Mouse (Mus musculus) kidney, postnatal 25 days (tissue): ENCODE measurements around the gene Trip4.

Experiments
- DNase-seq, 2 experiments: peaks; one replicate each; pipeline ENCODE4 v3.0.0; 2021; ENCODE audit warnings: mixed read lengths in 2 of 2

The Trip4 gene

DNA sequence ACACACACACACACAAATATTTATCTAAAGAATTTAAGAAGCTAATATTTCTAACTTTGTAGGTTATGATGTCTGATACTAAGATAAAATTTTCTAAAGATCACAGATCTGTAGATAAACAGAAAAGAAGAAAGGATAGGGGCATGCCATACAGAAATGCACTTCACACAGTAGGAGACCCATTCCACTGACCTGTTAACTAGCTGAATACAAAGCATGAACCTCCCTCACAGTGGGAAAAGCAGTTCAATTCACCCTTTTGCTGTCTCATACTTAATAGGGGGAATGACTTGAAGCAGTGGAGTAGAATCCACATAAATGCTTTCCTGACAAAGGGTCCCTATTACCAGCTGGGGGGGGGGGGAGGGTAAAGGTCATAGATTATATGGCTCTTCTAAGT is 75.0 kb downstream of the Trip4 start:
- no peak for DNase-seq

DNA sequence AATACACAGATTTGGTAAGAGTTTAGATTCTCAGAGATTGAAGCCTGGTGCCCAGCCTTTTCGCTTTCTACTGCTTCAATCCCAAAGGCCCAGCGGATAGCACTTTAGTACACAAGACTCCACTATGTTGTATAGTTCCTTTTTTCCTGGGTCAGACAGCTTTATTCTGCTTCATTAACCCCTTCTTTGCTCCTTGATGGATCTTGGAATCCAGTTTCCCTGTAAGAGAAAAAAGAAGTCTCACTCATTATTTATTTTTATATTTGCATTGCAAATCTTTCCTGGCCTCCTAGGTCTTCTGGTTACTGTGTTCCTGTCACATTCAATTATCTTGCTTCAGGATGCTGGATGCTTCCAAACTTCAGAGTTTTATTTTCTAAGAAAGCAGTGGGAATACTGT is 75.4 kb downstream of the Trip4 start:
- DNase-seq, result no peak

DNA sequence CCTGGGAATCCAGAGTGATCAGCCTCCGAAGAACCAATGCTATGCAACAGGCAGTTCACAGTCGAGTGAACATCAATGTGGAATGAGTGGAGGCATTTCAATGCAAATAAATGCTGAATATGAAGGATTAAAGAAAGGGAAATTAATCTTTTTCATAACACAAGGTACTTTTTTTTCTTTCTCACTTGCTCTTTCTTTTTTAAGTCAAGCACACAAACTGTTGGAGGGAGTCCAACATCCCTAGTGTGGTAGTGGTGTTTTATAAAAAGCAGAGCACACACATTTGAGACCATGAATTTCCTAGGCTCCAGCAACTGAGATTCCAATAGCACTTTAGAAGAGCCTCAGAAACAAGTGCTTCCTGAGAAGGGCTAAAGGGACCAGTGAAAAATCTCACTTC is 76.6 kb downstream of the Trip4 start:
- peak in 1 of 2 experiments; percentile 3 for DNase-seq

DNA sequence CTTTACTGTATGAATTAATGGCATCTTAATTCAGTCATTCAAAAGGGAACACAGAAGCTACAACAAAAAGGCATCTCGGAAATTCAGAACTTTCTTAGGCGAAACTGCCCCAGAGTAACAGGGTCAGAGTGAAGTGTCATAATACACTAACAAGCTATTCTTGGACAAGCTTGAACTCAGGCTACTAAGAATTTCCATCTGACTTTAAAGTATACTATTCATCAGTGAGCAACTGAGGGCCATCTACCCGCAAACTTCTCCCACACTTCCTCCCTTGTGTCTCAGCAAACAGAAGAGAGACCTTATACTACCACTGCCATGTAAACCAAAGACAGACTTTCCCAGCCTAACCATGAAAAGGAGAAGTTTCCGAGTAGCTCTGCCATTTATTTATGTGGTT is 77.4 kb downstream of the Trip4 start:
- no peak for DNase-seq

DNA sequence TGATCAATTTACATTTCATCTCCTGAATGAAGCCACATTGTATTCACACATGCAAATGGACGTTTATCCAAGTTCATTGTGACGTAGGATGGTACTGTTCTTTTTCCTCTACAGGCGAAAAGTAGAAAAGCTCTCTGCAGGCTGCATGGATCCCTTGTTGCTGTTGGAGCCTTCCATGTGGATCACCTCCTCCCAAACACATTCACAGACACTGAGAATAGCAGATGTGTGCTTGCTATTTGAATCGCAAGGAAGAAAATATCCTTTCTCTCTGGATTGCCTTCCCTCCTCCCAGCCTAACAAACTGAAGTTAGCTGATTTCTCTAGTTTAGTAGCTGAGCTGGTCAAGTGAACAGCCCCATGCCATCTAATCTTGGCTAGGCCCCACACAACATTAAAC is 78.3 kb downstream of the Trip4 start:
- no peak for DNase-seq

DNA sequence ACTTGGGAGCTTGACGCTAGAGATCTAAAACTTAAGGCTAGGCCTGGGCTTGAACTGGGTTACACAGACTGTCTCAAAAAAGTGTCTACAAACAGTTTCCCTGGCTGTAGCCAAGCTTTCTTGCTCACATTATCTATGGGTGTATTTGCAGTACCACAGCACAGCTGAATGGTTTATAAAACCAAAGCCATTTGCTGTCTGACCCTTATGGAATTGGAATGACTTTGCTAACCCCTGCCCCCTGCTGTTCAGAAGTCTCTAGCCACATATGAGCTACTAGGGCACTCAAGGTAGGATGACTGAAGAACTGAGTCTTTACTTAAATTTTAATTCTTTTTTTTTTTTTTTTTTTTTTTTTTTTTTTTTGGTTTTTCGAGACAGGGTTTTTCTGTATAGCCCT is 79.2 kb downstream of the Trip4 start:
- DNase-seq, result peak; percentile 52 to 78

DNA sequence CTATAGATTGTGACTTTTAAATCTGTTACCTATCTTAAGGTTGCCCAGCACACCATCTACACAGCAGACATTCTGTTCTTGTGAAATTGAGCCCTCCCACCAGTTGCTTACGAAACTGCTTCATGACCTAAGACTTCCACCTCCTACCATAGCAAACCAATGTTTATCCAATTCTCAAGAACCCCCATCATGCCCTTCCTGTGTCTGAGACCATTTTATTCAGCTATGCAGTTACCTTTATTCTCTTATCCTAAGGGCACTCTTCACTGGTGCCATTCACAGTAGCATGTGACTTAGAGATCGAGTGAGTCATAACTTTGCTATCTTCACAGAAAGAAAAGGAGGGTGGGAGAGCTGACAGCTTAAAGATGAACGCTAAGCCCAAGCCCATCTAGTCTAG is 80.1 kb downstream of the Trip4 start:
- DNase-seq, result no peak

DNA sequence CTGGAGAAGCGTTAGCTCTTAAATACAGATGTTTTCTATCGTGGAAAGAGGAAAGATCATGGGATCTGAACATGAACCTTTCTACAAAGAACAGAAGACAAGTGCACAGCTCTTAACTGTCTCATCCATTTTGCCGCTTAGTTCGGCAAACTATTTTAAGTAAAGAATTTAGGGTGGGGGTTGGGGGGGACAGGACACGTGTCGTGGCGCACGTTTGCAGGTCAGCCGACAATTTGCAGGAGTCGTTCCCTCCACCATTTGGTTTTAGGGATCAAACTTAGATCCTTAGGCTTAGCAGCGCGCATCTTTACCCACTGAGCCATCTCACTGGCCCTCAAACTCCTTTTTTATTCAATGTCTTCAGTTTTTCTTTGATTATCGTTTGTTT is 80.6 kb downstream of the Trip4 start:
- no peak for DNase-seq

DNA sequence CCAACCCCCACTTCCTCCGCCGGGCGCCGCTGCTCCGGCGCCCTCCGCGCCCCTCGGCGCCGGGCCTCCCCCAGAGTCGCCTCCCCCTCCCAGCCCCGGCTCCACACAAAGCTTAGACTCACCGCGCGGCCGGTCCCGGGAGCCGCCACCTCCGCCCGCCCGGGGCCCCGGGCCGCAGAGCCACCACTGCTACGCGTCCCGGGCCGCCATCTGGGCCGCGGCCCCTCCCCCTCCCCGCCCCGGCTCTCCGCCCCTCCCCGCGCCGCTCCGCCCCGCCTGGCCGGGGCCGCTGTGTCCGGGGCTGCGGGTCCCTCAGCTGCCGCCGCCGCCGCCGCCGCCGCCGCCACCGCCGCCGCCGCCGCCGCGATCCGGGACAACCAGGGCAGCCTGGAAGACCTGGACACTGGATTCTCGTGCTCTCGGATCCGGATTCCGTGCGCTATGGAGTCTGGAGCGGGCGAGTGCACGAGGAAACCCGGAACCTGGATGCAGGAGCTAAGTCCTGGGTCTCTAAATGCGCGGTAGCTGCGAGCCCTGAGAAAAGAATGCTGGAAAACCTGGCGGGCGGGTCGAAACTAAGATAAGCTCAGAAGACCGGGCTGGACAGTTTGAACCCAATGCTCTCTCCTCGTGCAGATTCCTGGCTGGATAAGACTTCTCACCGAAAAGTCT is 81.1 kb downstream of the Trip4 start, which contains the start of gene Zfp609:
TSS of gene Zfp609 (minus strand) at position 221 of the 672 bp plus-strand sequence.
- DNase-seq, result peak; percentile 95 to 96

DNA sequence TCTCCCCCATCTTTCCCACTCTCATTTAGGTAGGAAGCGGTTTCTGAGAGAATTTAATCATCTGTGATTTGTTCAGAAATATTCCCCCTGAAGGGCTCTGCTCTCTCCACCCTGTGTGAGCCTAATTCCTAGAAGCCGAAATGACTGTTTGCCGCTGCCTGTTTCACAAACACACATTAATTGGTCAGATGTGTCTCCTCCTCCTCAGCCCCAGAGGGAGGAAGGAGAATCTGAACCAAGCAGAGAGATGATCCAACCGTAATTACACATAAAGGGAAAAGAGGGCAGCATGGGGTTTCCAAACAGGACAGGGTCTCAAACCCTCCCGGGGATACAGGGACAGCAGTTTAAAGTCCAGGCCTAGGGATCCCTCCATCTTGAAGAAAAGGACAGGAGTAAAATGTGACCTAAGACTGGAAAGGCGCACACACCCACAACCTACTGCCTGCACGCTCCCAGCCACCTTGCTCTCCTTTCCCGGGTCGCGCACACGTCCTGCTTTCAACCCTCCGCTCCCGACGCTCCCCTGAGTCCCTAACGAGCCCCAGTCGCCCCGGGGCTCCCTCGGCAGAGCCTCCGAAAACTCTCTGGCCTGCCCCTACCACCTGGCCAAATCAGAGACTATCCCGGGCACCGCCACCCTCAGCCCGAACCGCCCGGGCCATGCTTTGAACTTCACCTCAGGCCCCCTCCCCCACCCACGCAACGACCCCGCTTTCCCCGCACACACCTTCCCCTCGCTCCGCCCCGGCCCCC is 81.8 kb downstream of the Trip4 start:
- DNase-seq, result peak; percentile 43 to 66

DNA sequence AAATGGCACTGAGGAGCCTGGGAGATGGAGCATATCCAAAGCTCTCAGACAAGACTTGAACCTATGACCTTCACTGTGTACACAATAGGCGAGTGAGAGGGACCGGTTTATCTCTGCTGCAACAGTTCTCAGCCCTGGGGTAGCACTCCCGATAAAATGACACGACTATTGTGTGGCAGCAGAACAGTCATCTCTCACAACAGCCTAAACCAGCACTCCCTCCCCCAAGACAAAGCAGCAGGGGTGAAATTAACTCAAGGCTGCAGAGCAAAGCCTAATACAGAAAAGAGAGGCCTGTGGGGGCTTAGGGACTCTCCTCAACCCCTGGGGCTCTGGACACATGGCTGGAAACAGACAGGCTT is 82.4 kb downstream of the Trip4 start:
- DNase-seq, result peak in 1 of 2 experiments; percentile 2

DNA sequence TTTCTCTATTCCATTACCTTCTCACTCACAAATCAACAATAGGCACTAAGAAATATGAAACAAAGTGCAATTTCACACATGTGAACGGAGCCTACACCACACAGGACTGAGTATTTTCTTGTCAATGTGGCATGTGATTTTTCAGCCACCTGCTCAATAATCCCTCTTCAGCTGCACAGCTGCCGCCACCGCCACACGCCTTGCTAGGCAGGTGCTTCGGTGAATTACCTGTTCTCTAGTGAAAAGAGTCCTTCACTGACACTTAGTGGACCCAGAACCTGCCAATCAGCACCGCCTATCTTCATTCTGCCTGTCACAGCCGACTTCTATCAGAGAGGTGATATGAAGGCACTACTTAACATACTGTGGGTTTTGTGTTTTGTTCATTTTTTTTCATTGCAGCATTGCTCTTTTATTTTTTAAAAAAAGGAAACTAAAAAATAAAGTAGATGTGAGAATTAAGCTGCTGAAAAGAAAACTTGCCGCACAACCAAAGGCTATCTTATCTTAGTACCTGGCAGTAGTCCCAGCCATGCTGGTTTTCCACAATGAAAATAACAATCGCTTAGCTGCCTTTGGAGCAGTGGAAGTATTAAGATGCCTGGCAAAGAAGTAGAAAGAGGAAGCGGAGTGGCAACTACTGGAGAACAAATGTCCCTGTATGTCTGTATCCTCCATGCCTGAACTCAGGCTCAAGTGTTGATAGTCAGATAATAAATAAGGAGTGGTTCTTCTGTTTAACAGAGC is 84.7 kb downstream of the Trip4 start:
- peak in 1 of 2 experiments; percentile 11 for DNase-seq

DNA sequence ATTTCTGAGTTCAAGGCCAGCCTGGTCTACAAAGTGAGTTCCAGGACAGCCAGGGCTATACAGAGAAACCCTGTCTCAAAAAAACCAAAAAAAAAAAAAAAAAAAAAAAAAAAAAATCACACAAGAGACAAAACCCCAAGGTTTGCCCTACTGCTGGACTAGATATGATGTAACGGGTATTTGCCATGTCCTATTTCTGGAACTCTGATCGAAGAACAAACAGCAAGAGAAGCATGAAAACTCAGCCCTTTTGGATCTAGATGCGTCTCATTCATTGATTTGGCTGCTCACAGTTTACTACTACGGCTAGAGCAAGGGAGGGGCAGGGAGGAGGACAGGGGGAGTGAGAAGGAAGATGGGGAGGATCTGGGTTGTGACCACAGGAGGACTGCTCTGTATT is 86.6 kb downstream of the Trip4 start:
- no peak for DNase-seq

DNA sequence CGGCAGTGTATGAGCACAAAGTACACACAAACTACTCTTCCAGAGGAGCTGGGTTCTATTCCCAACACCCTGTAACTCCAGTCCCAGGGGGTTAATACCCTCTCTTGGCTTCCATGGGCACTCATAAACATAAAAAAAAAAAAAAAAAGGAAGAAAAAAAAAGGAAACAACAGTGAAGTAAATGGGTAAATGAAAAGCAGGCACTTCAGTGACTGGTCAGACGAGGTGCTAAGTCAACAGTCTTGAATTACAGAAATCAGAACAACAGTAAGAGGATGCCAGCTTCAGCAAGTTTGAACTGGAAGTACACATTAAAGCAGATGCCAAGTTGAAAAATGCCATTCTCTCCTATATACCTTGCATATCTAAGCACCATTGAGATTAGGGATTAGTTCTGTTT is 88.3 kb downstream of the Trip4 start:
- DNase-seq, result no peak

DNA sequence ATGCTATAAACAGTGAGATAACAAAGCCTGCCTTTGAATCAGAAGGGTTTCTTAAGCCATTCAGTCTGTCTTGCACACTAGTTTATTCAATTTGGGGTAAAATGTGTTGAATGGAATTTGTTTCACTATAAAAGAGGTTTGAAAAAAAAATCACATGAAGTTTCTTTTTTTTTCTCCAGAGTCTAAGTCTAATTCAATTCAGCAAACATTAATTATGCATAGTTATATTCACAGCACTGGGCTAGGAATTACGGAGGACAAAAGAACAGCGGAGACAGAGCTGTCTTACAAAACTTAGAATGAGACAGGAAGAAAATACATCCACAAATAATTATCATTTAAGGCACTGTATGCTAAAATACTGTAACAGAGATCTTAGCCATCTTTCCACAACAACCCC is 90.2 kb downstream of the Trip4 start:
- DNase-seq, result no peak

DNA sequence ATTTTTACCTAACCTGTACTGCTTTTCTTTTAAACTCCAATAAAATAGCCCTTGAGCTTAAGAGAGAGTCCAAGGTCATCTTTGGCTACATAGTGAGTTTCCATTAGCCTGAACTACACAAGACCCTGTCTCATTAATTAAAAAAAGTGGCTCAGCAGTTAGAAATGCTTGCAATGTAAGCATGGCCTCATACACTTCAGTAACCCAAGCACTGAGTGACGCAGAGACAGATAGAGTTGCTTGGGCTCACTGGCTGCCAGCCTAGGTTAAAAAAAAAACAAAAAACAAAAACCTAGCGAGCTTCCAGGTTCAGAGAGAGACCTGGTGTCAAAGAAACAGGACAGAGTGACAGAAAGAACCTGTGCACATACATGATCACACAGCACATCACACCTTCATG is 95.8 kb downstream of the Trip4 start:
- DNase-seq, result no peak

DNA sequence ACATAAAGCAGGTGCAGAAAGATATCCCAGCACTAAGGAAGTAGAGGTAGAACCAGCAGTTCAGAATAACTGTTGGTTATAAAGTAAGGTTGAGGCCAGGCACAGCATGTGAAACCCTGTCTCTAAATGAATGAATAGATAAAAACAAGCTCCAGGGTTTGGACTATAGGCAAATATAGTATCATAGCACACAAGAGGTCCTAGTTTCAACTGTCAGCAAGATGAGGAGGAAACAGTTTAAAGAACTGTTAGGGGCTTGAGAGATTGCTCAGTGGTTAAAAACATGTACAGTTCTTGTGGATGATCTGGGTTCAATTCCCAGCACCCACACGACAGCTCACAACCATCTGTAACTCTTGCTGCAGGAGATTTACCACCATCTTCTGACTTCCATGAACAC is 96.8 kb downstream of the Trip4 start:
- no peak for DNase-seq

DNA sequence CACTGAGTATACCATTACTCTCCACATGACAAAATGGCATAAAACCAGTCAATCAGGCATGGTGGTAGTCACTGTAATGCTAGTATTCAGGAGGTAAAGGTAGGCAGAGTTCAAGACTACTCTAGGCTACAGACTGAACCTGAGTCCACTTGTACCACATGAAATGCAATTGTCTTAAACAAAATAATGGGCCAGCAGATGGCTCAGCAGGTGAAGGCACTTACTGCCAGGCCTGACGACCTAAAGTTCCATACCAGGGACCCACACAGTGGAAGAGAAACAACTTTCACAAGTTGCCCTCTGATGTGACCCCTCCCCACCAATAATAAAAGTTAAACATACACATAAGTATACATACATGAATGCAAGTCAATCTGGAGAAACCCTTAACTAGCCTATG is 100.8 kb downstream of the Trip4 start:
- no peak for DNase-seq

DNA sequence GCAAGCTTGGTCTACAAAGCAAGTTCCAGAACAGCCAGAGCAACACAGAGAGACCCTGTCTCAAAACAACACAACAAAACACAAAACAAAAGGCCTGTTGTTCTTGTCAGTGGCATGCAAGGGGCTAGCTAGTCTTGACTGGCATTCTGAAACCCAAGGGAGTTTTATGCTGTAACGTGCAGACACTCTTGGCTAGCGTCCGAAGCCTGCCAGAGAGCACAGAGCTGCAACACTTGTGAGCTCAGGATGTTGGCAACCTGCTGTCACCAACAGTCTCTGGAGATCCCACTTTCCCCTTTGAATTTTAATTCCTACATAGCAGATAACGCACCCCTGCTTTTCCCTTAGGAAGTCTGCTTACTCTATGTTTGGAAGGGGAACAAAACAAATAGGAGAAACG is 101.3 kb downstream of the Trip4 start:
- no peak for DNase-seq

DNA sequence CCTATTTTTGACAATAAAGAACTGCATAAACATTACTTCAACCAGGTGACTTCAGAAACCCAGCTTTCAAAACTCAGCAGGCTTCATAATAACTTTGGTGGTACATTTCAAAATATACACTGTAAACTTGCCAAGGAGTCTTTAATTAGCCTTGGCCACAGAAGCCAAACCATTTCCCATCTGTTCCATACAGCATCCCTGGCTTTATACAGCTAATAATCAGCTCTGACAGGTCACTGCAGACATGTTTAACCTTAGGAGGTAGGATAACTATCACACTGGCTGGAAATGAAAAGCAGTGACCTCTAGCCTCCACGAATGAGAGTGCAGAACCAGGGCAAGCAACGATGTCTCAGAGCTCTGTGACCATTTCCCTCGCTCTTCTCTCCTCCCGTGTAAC is 108.8 kb downstream of the Trip4 start:
- no peak for DNase-seq

DNA sequence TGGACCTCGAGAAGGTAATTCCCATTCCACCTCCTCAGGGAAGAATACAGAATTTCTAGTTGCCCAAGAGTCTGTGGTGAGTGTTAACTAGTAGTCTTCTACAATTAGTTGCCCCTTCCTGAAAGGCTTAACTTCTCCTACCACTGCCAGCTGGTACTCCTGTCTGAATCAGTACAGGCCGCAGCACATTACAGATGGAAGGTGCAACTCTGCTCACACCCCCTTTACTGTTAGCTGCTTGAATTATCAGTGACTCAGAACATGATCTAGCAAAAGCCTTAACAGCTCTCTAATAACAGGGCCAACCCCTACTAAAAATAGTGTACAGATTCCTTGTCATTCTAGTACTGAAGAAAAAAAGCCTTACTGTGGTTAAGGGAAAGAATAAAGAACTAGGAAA is 112.9 kb downstream of the Trip4 start:
- DNase-seq, result no peak

DNA sequence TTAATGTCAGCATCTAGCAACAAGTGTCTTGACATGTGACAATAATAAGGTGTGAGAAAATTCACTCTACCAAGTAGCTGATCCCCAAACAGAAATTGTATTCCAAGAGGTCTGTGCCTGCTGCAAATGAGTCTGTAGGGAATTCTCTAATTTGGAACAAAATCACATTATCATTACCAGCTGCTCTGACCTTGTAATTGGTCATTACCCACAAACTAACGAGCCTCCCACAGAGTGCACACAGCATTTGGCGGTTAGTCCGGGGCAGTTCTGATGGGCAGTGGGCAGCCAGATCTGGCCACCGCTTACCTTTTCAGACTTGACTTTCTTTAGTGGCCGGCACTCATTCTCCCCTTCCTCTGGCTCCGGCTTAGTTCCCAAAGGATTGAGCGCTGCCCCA is 114.3 kb downstream of the Trip4 start:
- DNase-seq, result peak in 1 of 2 experiments; percentile 9

DNA sequence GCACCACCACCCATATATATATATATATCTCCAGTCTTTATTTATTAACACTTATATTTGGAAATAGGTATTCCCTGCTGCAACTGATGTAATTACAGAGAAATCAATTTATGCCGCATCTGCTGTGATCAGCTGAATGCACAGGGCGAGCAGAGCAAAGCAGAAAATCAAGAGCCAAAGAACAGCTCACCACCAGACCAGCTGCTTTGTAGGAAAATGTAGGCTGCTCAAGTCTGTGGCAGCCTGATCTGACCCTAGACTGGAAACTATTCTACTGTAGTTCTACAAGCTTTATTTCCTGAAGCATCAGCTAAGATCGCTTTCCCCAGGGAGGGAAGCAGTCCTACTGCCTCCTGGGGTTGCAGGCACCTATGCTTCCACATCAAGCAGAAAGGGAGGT is 115.1 kb downstream of the Trip4 start:
- no peak for DNase-seq

DNA sequence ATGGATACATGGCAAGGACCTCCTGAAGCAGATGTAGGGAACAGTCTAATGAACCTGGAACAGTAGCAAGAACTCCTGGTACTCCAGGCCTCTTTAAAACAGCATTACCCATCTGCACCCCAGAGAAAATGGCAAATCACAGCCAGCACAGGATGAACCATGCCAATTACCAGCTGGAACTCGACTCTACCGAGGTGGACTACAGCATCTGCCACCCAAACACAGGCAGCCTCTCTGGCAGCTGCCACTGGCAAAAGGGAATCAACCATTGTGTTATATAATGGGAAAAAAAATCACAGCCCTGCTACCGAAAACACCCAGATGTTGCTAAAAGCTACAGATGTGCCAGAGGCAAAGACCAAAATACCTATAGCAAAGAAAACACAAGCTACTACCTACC is 115.5 kb downstream of the Trip4 start:
- no peak for DNase-seq
